Mouse (Mus musculus): ENCODE data around the gene Srrm4. TPM values are rescaled to one million over a fixed set of nuclear protein-coding genes. Genes with fewer than 3 reads are reported as not detected.
"Not testable (repeated sequence)": the region's sequence is repeated elsewhere in the genome, so short reads cannot be mapped to it uniquely, and the experiment has no call there.

The Srrm4 gene
- polyA plus RNA-seq, 1 experiment from 2014 or later = 20.8 TPM

DNA sequence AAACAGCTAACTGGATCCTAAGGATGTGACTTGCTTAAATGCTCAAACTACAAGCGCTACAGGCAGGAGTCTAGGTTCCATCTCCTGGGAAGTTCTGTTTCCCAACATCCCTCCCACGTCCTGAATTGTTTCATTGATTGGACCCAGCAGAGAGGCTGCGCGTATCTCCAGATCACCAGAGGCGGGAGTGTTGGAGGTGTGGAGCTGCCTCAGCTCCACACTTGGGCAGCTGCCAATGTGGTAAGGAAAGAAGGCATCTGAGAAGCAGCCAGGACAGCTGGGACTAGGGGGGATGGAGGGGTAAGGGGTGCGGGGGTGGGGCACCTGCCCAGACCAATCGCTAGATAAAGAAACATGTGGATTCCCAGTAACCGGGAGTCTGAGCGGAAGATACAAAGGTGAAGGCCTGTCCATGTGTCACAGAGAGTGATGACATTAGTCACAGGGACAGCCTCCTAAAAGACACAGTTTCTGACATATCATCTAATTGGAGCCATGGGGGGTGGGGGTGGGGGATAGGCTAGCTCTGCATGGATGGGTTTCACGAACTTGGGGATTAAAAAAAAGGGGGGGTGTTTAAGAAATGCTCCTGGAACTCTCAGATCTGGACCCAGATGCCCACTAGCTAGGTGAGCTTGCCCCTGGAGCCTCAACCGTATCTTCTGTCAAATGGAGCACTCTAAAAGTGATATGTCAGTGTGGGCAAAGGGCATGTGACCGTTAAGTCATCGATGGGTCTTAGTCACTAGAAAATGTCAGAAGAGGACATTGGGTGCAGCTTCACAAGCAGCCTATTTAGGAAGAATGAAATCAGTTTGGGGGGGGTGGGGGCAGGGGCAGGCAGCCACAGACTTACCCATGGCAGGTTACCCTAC, 156.4 kb downstream of the Srrm4 start:
- WGBS = 53% methylated on average over 13 of the region's 13 CpGs
- Histone ChIP-seq H3K9me3 (ENCODE audit: control insufficient read depth, low read length) (no peaks in the 10 kb centered on the region), H3K9ac (replicated peaks; ENCODE audit: low read depth, low read length) (no peak overlapping the region), H3K27ac (ENCODE audit: low read depth, low read length) (no peak overlapping the region), H3K36me3 (ENCODE audit: control insufficient read depth, insufficient read depth, low read length) (no peaks in the 10 kb centered on the region), H3K27me3 (ENCODE audit: control insufficient read depth, insufficient read depth, low read length) (no peaks in the 10 kb centered on the region), H3K4me1 (ENCODE audit: control insufficient read depth, insufficient read depth, low read length) (no peaks in the 10 kb centered on the region), H3K4me2 (ENCODE audit: low read depth, low read length) (no peak overlapping the region), H3K4me3 (ENCODE audit: low read depth, low read length) (no peak overlapping the region)
- no peak for ATAC-seq (ENCODE audit: low read depth)

GRCm38 (mm10) chr5:116432871-116433270, 158.7 kb downstream of the Srrm4 start:
- no peak for ATAC-seq (ENCODE audit: low read depth)
- Histone ChIP-seq H3K4me3 (ENCODE audit: low read depth, low read length) (no peak overlapping the region), H3K27me3 (ENCODE audit: control insufficient read depth, insufficient read depth, low read length) (no peaks in the 10 kb centered on the region), H3K27ac (ENCODE audit: low read depth, low read length) (no peak overlapping the region), H3K9ac (replicated peaks; ENCODE audit: low read depth, low read length) (no peak overlapping the region), H3K4me2 (ENCODE audit: low read depth, low read length) (no peak overlapping the region), H3K36me3 (ENCODE audit: control insufficient read depth, insufficient read depth, low read length) (no peaks in the 10 kb centered on the region), H3K4me1 (ENCODE audit: control insufficient read depth, insufficient read depth, low read length) (no peaks in the 10 kb centered on the region), H3K9me3 (ENCODE audit: control insufficient read depth, low read length) (no peaks in the 10 kb centered on the region)
- WGBS = 65% methylated on average over 7 of the region's 7 CpGs

GRCm38 (mm10) chr5:116426701-116427100, 164.9 kb downstream of the Srrm4 start:
- Histone ChIP-seq H3K9ac (replicated peaks; ENCODE audit: low read depth, low read length) (no peak overlapping the region), H3K27me3 (ENCODE audit: control insufficient read depth, insufficient read depth, low read length) (no peaks in the 10 kb centered on the region), H3K27ac (ENCODE audit: low read depth, low read length) (no peak overlapping the region), H3K9me3 (ENCODE audit: control insufficient read depth, low read length) (no peaks in the 10 kb centered on the region), H3K4me2 (ENCODE audit: low read depth, low read length) (no peak overlapping the region), H3K4me1 (ENCODE audit: control insufficient read depth, insufficient read depth, low read length) (peaks cover 10% of the 10 kb centered on the region; the same call in 1 of the 2 replicates), H3K4me3 (ENCODE audit: low read depth, low read length) (no peak overlapping the region), H3K36me3 (ENCODE audit: control insufficient read depth, insufficient read depth, low read length) (no peaks in the 10 kb centered on the region)
- no peak for ATAC-seq (ENCODE audit: low read depth)
- WGBS = 86% methylated on average over 2 of the region's 2 CpGs

DNA sequence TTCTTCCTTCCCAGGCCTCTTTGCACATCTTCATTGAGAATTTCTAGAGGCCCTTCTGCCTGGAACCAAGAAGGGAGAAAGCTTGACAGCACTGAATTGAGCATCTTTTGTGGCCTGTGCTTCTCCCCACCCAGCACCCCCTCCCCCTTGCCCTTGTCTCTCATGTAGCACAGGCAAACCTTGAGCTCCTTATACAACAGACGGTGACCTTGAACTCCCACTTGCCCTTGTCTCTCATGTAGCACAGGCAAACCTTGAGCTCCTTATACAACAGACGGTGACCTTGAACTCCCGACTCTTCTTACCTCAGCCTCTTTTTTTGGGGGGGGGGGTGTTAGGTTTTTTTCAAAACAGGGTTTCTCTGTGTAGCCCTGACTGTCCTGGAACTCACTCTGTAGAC, 165.9 kb downstream of the Srrm4 start:
- not testable (repeated sequence) for ATAC-seq (ENCODE audit: low read depth); H3K27ac ChIP-seq (ENCODE audit: low read depth, low read length); H3K9me3 ChIP-seq (ENCODE audit: control insufficient read depth, low read length); H3K27me3 ChIP-seq (ENCODE audit: control insufficient read depth, insufficient read depth, low read length); H3K36me3 ChIP-seq (ENCODE audit: control insufficient read depth, insufficient read depth, low read length); H3K4me2 ChIP-seq (ENCODE audit: low read depth, low read length); H3K4me3 ChIP-seq (ENCODE audit: low read depth, low read length); H3K9ac ChIP-seq (replicated peaks; ENCODE audit: low read depth, low read length)
- WGBS = 82% methylated on average over 3 of the region's 3 CpGs
- peaks cover 13% of the 10 kb centered on the region; the same call in 1 of the 2 replicates for H3K4me1 ChIP-seq (ENCODE audit: control insufficient read depth, insufficient read depth, low read length)

DNA sequence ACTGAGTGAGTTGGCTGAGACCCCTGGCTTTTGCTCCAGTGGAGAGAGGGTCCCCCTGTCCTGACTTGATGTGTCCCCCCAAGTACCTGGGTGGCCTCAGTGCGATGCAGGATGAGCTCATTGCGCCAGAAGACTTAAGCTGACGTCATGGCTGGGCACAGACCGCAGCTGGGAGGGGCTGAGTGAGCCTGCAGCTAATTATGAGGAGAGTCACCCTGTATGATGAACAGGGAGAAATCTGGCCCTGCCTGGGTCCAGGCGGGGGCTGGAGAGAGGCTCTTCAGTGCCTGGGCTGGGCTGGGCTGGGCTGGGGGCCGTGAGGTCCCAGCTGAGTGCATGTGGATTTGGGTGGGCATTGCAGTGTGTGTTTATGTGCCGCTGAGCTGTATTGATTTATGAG, 166.3 kb downstream of the Srrm4 start:
- no peak for ATAC-seq (ENCODE audit: low read depth)
- H3K36me3 ChIP-seq (ENCODE audit: control insufficient read depth, insufficient read depth, low read length) = no peaks in the 10 kb centered on the region
- no peak overlapping the region for H3K27ac ChIP-seq (ENCODE audit: low read depth, low read length)
- WGBS = 60% methylated on average over 7 of the region's 7 CpGs
- H3K4me3 ChIP-seq (ENCODE audit: low read depth, low read length) = no peak overlapping the region
- no peaks in the 10 kb centered on the region for H3K9me3 ChIP-seq (ENCODE audit: control insufficient read depth, low read length)
- H3K9ac ChIP-seq (replicated peaks; ENCODE audit: low read depth, low read length) = no peak overlapping the region
- no peak overlapping the region for H3K4me2 ChIP-seq (ENCODE audit: low read depth, low read length)
- peaks cover 16% of the 10 kb centered on the region; the same call in 1 of the 2 replicates for H3K4me1 ChIP-seq (ENCODE audit: control insufficient read depth, insufficient read depth, low read length)
- H3K27me3 ChIP-seq (ENCODE audit: control insufficient read depth, insufficient read depth, low read length) = no peaks in the 10 kb centered on the region

- Histone ChIP-seq H3K36me3 (ENCODE audit: control insufficient read depth, insufficient read depth, low read length) (no peaks in the 10 kb centered on the region), H3K4me3 (ENCODE audit: low read depth, low read length) (no peak overlapping the region), H3K4me2 (ENCODE audit: low read depth, low read length) (no peak overlapping the region), H3K9me3 (ENCODE audit: control insufficient read depth, low read length) (no peaks in the 10 kb centered on the region), H3K4me1 (ENCODE audit: control insufficient read depth, insufficient read depth, low read length) (peaks cover 16% of the 10 kb centered on the region; the same call in 1 of the 2 replicates), H3K27ac (ENCODE audit: low read depth, low read length) (no peak overlapping the region), H3K27me3 (ENCODE audit: control insufficient read depth, insufficient read depth, low read length) (no peaks in the 10 kb centered on the region), H3K9ac (replicated peaks; ENCODE audit: low read depth, low read length) (no peak overlapping the region)
- no peak for ATAC-seq (ENCODE audit: low read depth)
- 85% methylated on average over 8 of the region's 8 CpGs for WGBS
These were observed 167.9 kb downstream of the Srrm4 start for GRCm38 (mm10) chr5:116423746-116424145.

- peak; percentile 36; the same call in 1 of the 2 replicates for ATAC-seq (ENCODE audit: low read depth)
- Histone ChIP-seq H3K27ac (ENCODE audit: low read depth, low read length) (no peak within 1 kb of the TSS), H3K9ac (replicated peaks; ENCODE audit: low read depth, low read length) (0 out of 2 replicates have a peak within 1 kb of the TSS, but pooled peaks have one; percentile 32), H3K9me3 (ENCODE audit: control insufficient read depth, low read length) (no peaks in the 10 kb centered on the region), H3K4me1 (ENCODE audit: control insufficient read depth, insufficient read depth, low read length) (peaks cover 16% of the 10 kb centered on the region; the same call in 1 of the 2 replicates), H3K36me3 (ENCODE audit: control insufficient read depth, insufficient read depth, low read length) (no peaks in the 10 kb centered on the region), H3K4me3 (ENCODE audit: low read depth, low read length) (peak within 1 kb of the TSS; percentile 9), H3K4me2 (ENCODE audit: low read depth, low read length) (peak within 1 kb of the TSS; percentile 45), H3K27me3 (ENCODE audit: control insufficient read depth, insufficient read depth, low read length) (no peaks in the 10 kb centered on the region)
- WGBS = 0% methylated on average over 20 of the region's 20 CpGs
These were observed 168.9 kb downstream of the Srrm4 start, which contains the start of gene Hspb8 for GRCm38 (mm10) chr5:116422699-116423201. Gene Hspb8 (minus strand): TSS chr5:116422864.

DNA sequence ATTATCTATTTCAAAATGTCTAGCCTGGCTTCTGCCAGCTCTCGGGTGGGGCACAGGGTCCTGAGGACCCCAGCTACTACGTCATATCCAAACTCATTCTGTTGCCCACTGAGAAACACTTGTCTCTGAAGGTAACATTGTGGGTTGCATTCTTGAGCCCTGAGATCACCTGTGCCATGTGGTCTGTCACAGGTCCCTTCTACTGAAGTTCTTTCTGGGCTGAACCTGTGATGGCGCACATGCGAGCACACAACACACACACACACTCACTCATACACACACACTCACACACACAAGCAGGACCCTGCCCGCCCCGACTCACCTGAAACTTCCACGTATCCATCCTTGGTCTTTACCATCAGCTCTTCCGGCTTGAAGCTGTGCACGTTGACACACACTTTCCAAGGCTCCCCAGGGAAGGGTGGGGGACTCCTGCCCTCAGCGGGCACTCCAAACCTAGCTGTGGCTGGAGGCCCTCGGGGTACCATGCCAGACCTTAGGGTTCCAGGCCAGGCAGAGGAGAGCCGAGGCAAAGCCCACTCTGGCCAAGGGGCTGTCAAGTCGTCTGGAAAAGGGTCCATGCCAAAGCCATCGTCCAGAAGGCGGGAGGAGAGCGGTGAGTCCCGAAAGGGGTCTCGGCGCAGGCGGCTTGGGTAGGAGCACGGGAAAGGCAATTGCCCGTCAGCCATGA, 169.7 kb downstream of the Srrm4 start:
- Histone ChIP-seq H3K27me3 (ENCODE audit: control insufficient read depth, insufficient read depth, low read length) (no peaks in the 10 kb centered on the region), H3K4me2 (ENCODE audit: low read depth, low read length) (peak overlapping the region; percentile 45), H3K9me3 (ENCODE audit: control insufficient read depth, low read length) (no peaks in the 10 kb centered on the region), H3K4me3 (ENCODE audit: low read depth, low read length) (0 out of 2 replicates have a peak overlapping the region, but pooled peaks have one; percentile 4), H3K27ac (ENCODE audit: low read depth, low read length) (no peak overlapping the region), H3K36me3 (ENCODE audit: control insufficient read depth, insufficient read depth, low read length) (no peaks in the 10 kb centered on the region), H3K4me1 (ENCODE audit: control insufficient read depth, insufficient read depth, low read length) (peaks cover 16% of the 10 kb centered on the region; the same call in 1 of the 2 replicates), H3K9ac (replicated peaks; ENCODE audit: low read depth, low read length) (no peak overlapping the region)
- 55% methylated on average over 22 of the region's 22 CpGs for WGBS
- no peak for ATAC-seq (ENCODE audit: low read depth)

All from neural tube, embryonic 14.5 days (tissue).